Mouse (Mus musculus) ES-Bruce4 (cell line): ENCODE measurements around the gene Trim2. TPM values are rescaled to one million over a fixed set of nuclear protein-coding genes. Genes with fewer than 3 reads are reported as not detected.
A peak's percentile ranks its signal among the peaks of the same experiment; 100 is the strongest.

Source experiments
- H3K27ac ChIP-seq: 2 replicates; pipeline ENCODE4 v1.5.1; 2012; ENCODE audit warnings: low read length, inconsistent platforms; ENCODE audit not compliant: insufficient read depth
- H3K27me3 ChIP-seq: 2 replicates; pipeline ENCODE4 v1.6.1; 2012; ENCODE audit warnings: mild to moderate bottlenecking, low read length, inconsistent platforms; ENCODE audit not compliant: control insufficient read depth, poor library complexity, insufficient read depth, severe bottlenecking
- H3K36me3 ChIP-seq: 2 replicates; pipeline ENCODE4 v1.6.1; 2012; ENCODE audit warnings: inconsistent platforms, mild to moderate bottlenecking, low read length, moderate library complexity; ENCODE audit not compliant: control insufficient read depth, poor library complexity, insufficient read depth, severe bottlenecking
- H3K4me1 ChIP-seq: one replicate; pipeline ENCODE4 v1.8.1; 2011; ENCODE audit warnings: low read length; ENCODE audit not compliant: control insufficient read depth, insufficient read depth
- H3K4me3 ChIP-seq: 2 replicates; pipeline ENCODE4 v1.5.1; 2011; ENCODE audit warnings: low read depth, mild to moderate bottlenecking, low read length
- H3K9ac ChIP-seq: 2 replicates; pipeline ENCODE4 v1.6.1; 2012; ENCODE audit warnings: low read depth, mild to moderate bottlenecking, inconsistent platforms; ENCODE audit not compliant: poor library complexity, severe bottlenecking
- H3K9me3 ChIP-seq: replicated peaks from 2 replicates; pipeline ENCODE4 v1.6.1; 2012; ENCODE audit warnings: mild to moderate bottlenecking, low read length, inconsistent platforms; ENCODE audit not compliant: control insufficient read depth, poor library complexity, insufficient read depth, severe bottlenecking
- CTCF ChIP-seq: IDR thresholded peaks from one replicate; pipeline ENCODE4 v1.8.1; 2011; ENCODE audit warnings: low read depth, low read length
- EP300 ChIP-seq: IDR thresholded peaks from 2 replicates; pipeline ENCODE4 v1.6.1; 2011; ENCODE audit warnings: low read depth, low read length; ENCODE audit not compliant: insufficient read depth
- POLR2A ChIP-seq: IDR thresholded peaks from one replicate; pipeline ENCODE4 v1.8.1; 2011; ENCODE audit warnings: low read length; ENCODE audit not compliant: insufficient read depth
- polyA plus RNA-seq: library from polyadenylated mRNA; stranded (reverse); fragments of >200 nt; gene quantifications from 2 replicates; pipeline ENCODE4 v1.2.4, GENCODE M21; 2011; ENCODE audit warnings: low read depth; ENCODE audit not compliant: missing spikeins, insufficient read depth, insufficient read length

Trim2 gene
- polyA plus RNA-seq, 1 experiment, result 12.8 TPM

- H3K36me3 ChIP-seq, result no peaks in the 10 kb centered on the region
- peak overlapping the region; percentile 53 for H3K4me3 ChIP-seq
- H3K9me3 ChIP-seq, result peaks cover 2% of the 10 kb centered on the region
- no peaks in the 10 kb centered on the region for H3K27me3 ChIP-seq
- peak overlapping the region; percentile 50 for H3K9ac ChIP-seq
- no peak overlapping the region for H3K27ac ChIP-seq
- 0 out of 2 replicates have a peak, but pooled peaks have one; percentile 13 for TF ChIP-seq EP300
- TF ChIP-seq POLR2A, result no peak
- no peak for TF ChIP-seq CTCF
- peaks cover 3% of the 10 kb centered on the region for H3K4me1 ChIP-seq
These were observed 85.9 kb downstream of the Trim2 start for GRCm38 (mm10) chr3:84220748-84221147.

GRCm38 (mm10) chr3:84220326-84220725 is 86.4 kb downstream of the Trim2 start:
- Histone ChIP-seq H3K4me1 (peaks cover 3% of the 10 kb centered on the region), H3K9me3 (peaks cover 3% of the 10 kb centered on the region), H3K27ac (0 out of 2 replicates have a peak overlapping the region, but pooled peaks have one; percentile 8), H3K27me3 (no peaks in the 10 kb centered on the region), H3K4me3 (peak overlapping the region; percentile 53), H3K36me3 (no peaks in the 10 kb centered on the region), H3K9ac (peak overlapping the region; percentile 50)
- no peak for TF ChIP-seq EP300
- no peak for TF ChIP-seq CTCF
- TF ChIP-seq POLR2A, result no peak

GRCm38 (mm10) chr3:84219720-84220273 is 86.9 kb downstream of the Trim2 start:
- Histone ChIP-seq H3K9me3 (peaks cover 3% of the 10 kb centered on the region), H3K4me1 (peaks cover 3% of the 10 kb centered on the region), H3K27ac (no peak overlapping the region), H3K4me3 (no peak overlapping the region), H3K36me3 (no peaks in the 10 kb centered on the region), H3K27me3 (no peaks in the 10 kb centered on the region), H3K9ac (peak overlapping the region; percentile 50)
- TF ChIP-seq CTCF, result no peak
- no peak for TF ChIP-seq POLR2A
- no peak for TF ChIP-seq EP300

GRCm38 (mm10) chr3:84219166-84219710 is 87.4 kb downstream of the Trim2 start:
- TF ChIP-seq POLR2A, result no peak
- no peak for TF ChIP-seq EP300
- TF ChIP-seq CTCF, result no peak
- H3K9ac ChIP-seq, result no peak overlapping the region
- H3K9me3 ChIP-seq, result peaks cover 3% of the 10 kb centered on the region
- H3K27ac ChIP-seq, result no peak overlapping the region
- no peaks in the 10 kb centered on the region for H3K27me3 ChIP-seq
- H3K36me3 ChIP-seq, result no peaks in the 10 kb centered on the region
- H3K4me1 ChIP-seq, result peaks cover 3% of the 10 kb centered on the region
- no peak overlapping the region for H3K4me3 ChIP-seq

- Histone ChIP-seq H3K27me3 (no peaks in the 10 kb centered on the region), H3K4me1 (peaks cover 3% of the 10 kb centered on the region), H3K36me3 (no peaks in the 10 kb centered on the region), H3K9ac (peak overlapping the region; percentile 58; the same call in 1 of the 2 replicates), H3K9me3 (peaks cover 3% of the 10 kb centered on the region), H3K4me3 (no peak overlapping the region), H3K27ac (no peak overlapping the region)
- no peak for TF ChIP-seq POLR2A
- no peak for TF ChIP-seq CTCF
- TF ChIP-seq EP300, result no peak
These were observed 88.2 kb downstream of the Trim2 start for GRCm38 (mm10) chr3:84218498-84218897.

- peak overlapping the region; percentile 58; the same call in 1 of the 2 replicates for H3K9ac ChIP-seq
- peaks cover 3% of the 10 kb centered on the region for H3K4me1 ChIP-seq
- H3K9me3 ChIP-seq, result peaks cover 3% of the 10 kb centered on the region
- H3K27ac ChIP-seq, result no peak overlapping the region
- TF ChIP-seq EP300 (no peak), POLR2A (no peak), CTCF (no peak)
- H3K4me3 ChIP-seq, result no peak overlapping the region
- H3K36me3 ChIP-seq, result no peaks in the 10 kb centered on the region
- H3K27me3 ChIP-seq, result no peaks in the 10 kb centered on the region
These were observed 88.7 kb downstream of the Trim2 start for GRCm38 (mm10) chr3:84217961-84218351.
